Mouse (Mus musculus): Measurements from ENCODE around the gene Kcnh4. TPM values are rescaled to one million over a fixed set of nuclear protein-coding genes. Genes with fewer than 3 reads are reported as not detected.

The Kcnh4 gene
- polyA plus RNA-seq, 1 experiment from 2014 or later: 10.3 TPM

GRCm38 (mm10) chr11:100758707-100759610 lies 783 bp downstream of the Kcnh4 start:
- no peaks in the 10 kb centered on the region for H3K27me3 ChIP-seq
- peak overlapping the region; percentile 77 for H3K9ac ChIP-seq
- peak; percentile 39; the same call in 1 of the 2 replicates for ATAC-seq (ENCODE audit: low FRiP score, low read depth)
- peaks cover 9% of the 10 kb centered on the region; the same call in 1 of the 2 replicates for H3K36me3 ChIP-seq
- H3K4me2 ChIP-seq: peak overlapping the region; percentile 63
- no peaks in the 10 kb centered on the region for H3K9me3 ChIP-seq
- 1% methylated on average over 35 of the region's 35 CpGs for WGBS
- peak overlapping the region; percentile 75 for H3K27ac ChIP-seq (replicated peaks)
- H3K4me1 ChIP-seq (replicated peaks): peaks cover 35% of the 10 kb centered on the region
- H3K4me3 ChIP-seq: peak overlapping the region; percentile 71

GRCm38 (mm10) chr11:100757566-100757965 lies 2.2 kb downstream of the Kcnh4 start:
- Histone ChIP-seq H3K27ac (replicated peaks) (no peak overlapping the region), H3K4me2 (peak overlapping the region; percentile 63; the same call in 1 of the 2 replicates), H3K4me1 (replicated peaks) (peaks cover 35% of the 10 kb centered on the region), H3K27me3 (no peaks in the 10 kb centered on the region), H3K9ac (no peak overlapping the region), H3K4me3 (no peak overlapping the region), H3K9me3 (no peaks in the 10 kb centered on the region), H3K36me3 (peaks cover 9% of the 10 kb centered on the region; the same call in 1 of the 2 replicates)
- no peak for ATAC-seq (ENCODE audit: low FRiP score, low read depth)
- 91% methylated on average over 12 of the region's 12 CpGs for WGBS

- no peak for ATAC-seq (ENCODE audit: low FRiP score, low read depth)
- Histone ChIP-seq H3K27me3 (no peaks in the 10 kb centered on the region), H3K27ac (replicated peaks) (no peak overlapping the region), H3K9ac (no peak overlapping the region), H3K4me1 (replicated peaks) (peaks cover 25% of the 10 kb centered on the region), H3K4me2 (no peak overlapping the region), H3K9me3 (no peaks in the 10 kb centered on the region), H3K36me3 (peaks cover 17% of the 10 kb centered on the region), H3K4me3 (no peak overlapping the region)
- WGBS: 70% methylated on average over 6 of the region's 6 CpGs
These were observed 3.3 kb downstream of the Kcnh4 start for GRCm38 (mm10) chr11:100756476-100756875.

GRCm38 (mm10) chr11:100754693-100755057 lies 5.1 kb downstream of the Kcnh4 start:
- no peak for ATAC-seq (ENCODE audit: low FRiP score, low read depth)
- H3K27ac ChIP-seq (replicated peaks): no peak overlapping the region
- 93% methylated on average over 3 of the region's 3 CpGs for WGBS

GRCm38 (mm10) chr11:100754021-100754692 lies 5.6 kb downstream of the Kcnh4 start:
- no peaks in the 10 kb centered on the region for H3K27me3 ChIP-seq
- no peak for ATAC-seq (ENCODE audit: low FRiP score, low read depth)
- H3K4me1 ChIP-seq (replicated peaks): peaks cover 7% of the 10 kb centered on the region; the same call in 1 of the 2 replicates
- 85% methylated on average over 12 of the region's 12 CpGs for WGBS
- H3K9ac ChIP-seq: no peak overlapping the region
- H3K36me3 ChIP-seq: peaks cover 25% of the 10 kb centered on the region
- H3K9me3 ChIP-seq: no peaks in the 10 kb centered on the region
- H3K4me2 ChIP-seq: no peak overlapping the region
- no peak overlapping the region for H3K27ac ChIP-seq (replicated peaks)
- no peak overlapping the region for H3K4me3 ChIP-seq

More at GRCm38 (mm10) chr11:100754693-100755057, 5.1 kb downstream of the Kcnh4 start:
- Histone ChIP-seq H3K9ac (no peak overlapping the region), H3K36me3 (peaks cover 25% of the 10 kb centered on the region), H3K9me3 (no peaks in the 10 kb centered on the region), H3K27me3 (no peaks in the 10 kb centered on the region), H3K4me3 (no peak overlapping the region), H3K4me2 (no peak overlapping the region), H3K4me1 (replicated peaks) (peaks cover 13% of the 10 kb centered on the region; the same call in 1 of the 2 replicates)

GRCm38 (mm10) chr11:100752294-100752693 lies 7.4 kb downstream of the Kcnh4 start:
- Histone ChIP-seq H3K27ac (replicated peaks) (no peak overlapping the region), H3K9me3 (no peaks in the 10 kb centered on the region), H3K4me1 (replicated peaks) (no peaks in the 10 kb centered on the region), H3K36me3 (peaks cover 25% of the 10 kb centered on the region), H3K9ac (no peak overlapping the region), H3K4me3 (no peak overlapping the region), H3K4me2 (no peak overlapping the region), H3K27me3 (no peaks in the 10 kb centered on the region)
- ATAC-seq (ENCODE audit: low FRiP score, low read depth): no peak
- 33% methylated on average over 10 of the region's 10 CpGs for WGBS

GRCm38 (mm10) chr11:100750127-100750526 lies 9.6 kb downstream of the Kcnh4 start:
- 91% methylated on average over 16 of the region's 16 CpGs for WGBS
- no peak for ATAC-seq (ENCODE audit: low FRiP score, low read depth)
- H3K36me3 ChIP-seq: peaks cover 25% of the 10 kb centered on the region
- H3K4me3 ChIP-seq: no peak overlapping the region
- H3K4me2 ChIP-seq: no peak overlapping the region
- H3K9ac ChIP-seq: no peak overlapping the region
- no peaks in the 10 kb centered on the region for H3K4me1 ChIP-seq (replicated peaks)
- no peaks in the 10 kb centered on the region for H3K9me3 ChIP-seq
- no peak overlapping the region for H3K27ac ChIP-seq (replicated peaks)
- H3K27me3 ChIP-seq: no peaks in the 10 kb centered on the region

- Histone ChIP-seq H3K4me3 (no peak overlapping the region), H3K4me2 (no peak overlapping the region), H3K27ac (replicated peaks) (no peak overlapping the region), H3K36me3 (peaks cover 18% of the 10 kb centered on the region), H3K27me3 (no peaks in the 10 kb centered on the region), H3K9ac (no peak overlapping the region), H3K4me1 (replicated peaks) (no peaks in the 10 kb centered on the region), H3K9me3 (no peaks in the 10 kb centered on the region)
- 55% methylated on average over 25 of the region's 25 CpGs for WGBS
- no peak for ATAC-seq (ENCODE audit: low FRiP score, low read depth)
These were observed 10.3 kb downstream of the Kcnh4 start for GRCm38 (mm10) chr11:100749469-100749868.

- Histone ChIP-seq H3K4me3 (no peak overlapping the region), H3K27me3 (no peaks in the 10 kb centered on the region), H3K36me3 (peaks cover 16% of the 10 kb centered on the region), H3K27ac (replicated peaks) (no peak overlapping the region), H3K9me3 (no peaks in the 10 kb centered on the region), H3K4me1 (replicated peaks) (no peaks in the 10 kb centered on the region), H3K4me2 (no peak overlapping the region), H3K9ac (no peak overlapping the region)
- no peak for ATAC-seq (ENCODE audit: low FRiP score, low read depth)
- WGBS: 84% methylated on average over 4 of the region's 4 CpGs
These were observed 11.1 kb downstream of the Kcnh4 start for GRCm38 (mm10) chr11:100748620-100749019.

- no peaks in the 10 kb centered on the region for H3K27me3 ChIP-seq
- ATAC-seq (ENCODE audit: low FRiP score, low read depth): no peak
- H3K36me3 ChIP-seq: peaks cover 15% of the 10 kb centered on the region
- H3K9me3 ChIP-seq: no peaks in the 10 kb centered on the region
- H3K4me2 ChIP-seq: no peak overlapping the region
- no peak overlapping the region for H3K9ac ChIP-seq
- no peak overlapping the region for H3K4me3 ChIP-seq
- no peak overlapping the region for H3K27ac ChIP-seq (replicated peaks)
- no peaks in the 10 kb centered on the region for H3K4me1 ChIP-seq (replicated peaks)
- 78% methylated on average over 5 of the region's 5 CpGs for WGBS
These were observed 12.6 kb downstream of the Kcnh4 start for GRCm38 (mm10) chr11:100747114-100747513.

- H3K9ac ChIP-seq: no peak overlapping the region
- H3K36me3 ChIP-seq: peaks cover 13% of the 10 kb centered on the region
- ATAC-seq (ENCODE audit: low FRiP score, low read depth): no peak
- H3K27me3 ChIP-seq: no peaks in the 10 kb centered on the region
- no peak overlapping the region for H3K4me3 ChIP-seq
- no peak overlapping the region for H3K4me2 ChIP-seq
- H3K9me3 ChIP-seq: no peaks in the 10 kb centered on the region
- H3K27ac ChIP-seq (replicated peaks): no peak overlapping the region
- H3K4me1 ChIP-seq (replicated peaks): no peaks in the 10 kb centered on the region
- 82% methylated on average over 10 of the region's 10 CpGs for WGBS
These were observed 13.2 kb downstream of the Kcnh4 start for GRCm38 (mm10) chr11:100746546-100746945.

GRCm38 (mm10) chr11:100745085-100745484 lies 14.7 kb downstream of the Kcnh4 start:
- Histone ChIP-seq H3K27ac (replicated peaks) (no peak overlapping the region), H3K4me1 (replicated peaks) (no peaks in the 10 kb centered on the region), H3K9me3 (no peaks in the 10 kb centered on the region), H3K36me3 (peaks cover 13% of the 10 kb centered on the region; the same call in 1 of the 2 replicates), H3K9ac (no peak overlapping the region), H3K4me2 (no peak overlapping the region), H3K27me3 (no peaks in the 10 kb centered on the region), H3K4me3 (no peak overlapping the region)
- 14% methylated on average over 6 of the region's 6 CpGs for WGBS
- ATAC-seq (ENCODE audit: low FRiP score, low read depth): peak; percentile 44; the same call in 1 of the 2 replicates

All from hindbrain, embryonic 15.5 days (tissue).